Mouse (Mus musculus) spleen, adult 2 months (tissue): ENCODE measurements around the gene Pgm2l1.

ENCODE experiments used
- CTCF ChIP-seq: fragments of 200-500 bp; IDR thresholded peaks from 2 replicates; pipeline ENCODE4 v1.5.1; 2011; ENCODE audit warnings: mild to moderate bottlenecking, inconsistent platforms; ENCODE audit not compliant: insufficient read depth, insufficient read length, insufficient replicate concordance; ENCODE audit errors: extremely low read depth
- POLR2A ChIP-seq: fragments of 200-500 bp; IDR thresholded peaks from 2 replicates; pipeline ENCODE4 v1.6.1; 2011; ENCODE audit warnings: low read depth, low read length, inconsistent platforms

DNA sequence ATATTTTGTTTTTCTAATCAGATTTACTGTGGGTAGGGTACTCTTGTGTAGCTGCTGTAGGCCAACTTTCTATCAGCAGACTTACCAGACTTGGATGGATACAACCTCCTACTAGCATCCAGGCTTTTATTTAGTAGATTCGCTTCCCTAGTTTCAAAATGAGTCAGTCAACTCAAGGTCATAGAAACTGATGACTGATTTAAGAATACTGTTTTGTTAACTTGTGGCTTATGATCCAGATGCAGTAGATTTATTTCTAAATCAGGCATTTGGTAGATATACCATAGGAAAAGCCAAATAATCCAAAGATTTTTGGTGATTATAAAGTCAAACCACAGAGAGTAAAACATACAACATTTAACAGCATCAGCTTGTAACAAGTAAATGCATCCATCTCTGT, 3.5 kb downstream of the Pgm2l1 start:
- no peak for TF ChIP-seq POLR2A
- TF ChIP-seq CTCF = no peak
